ENCODE assay signal across 7 mouse cellular contexts in genomic region chr4:154023754-154024601, GRCm38 (mm10). TPM values are rescaled to one million over a fixed set of nuclear protein-coding genes. Genes with fewer than 3 reads are reported as not detected.
A peak's percentile ranks its signal among the peaks of the same experiment; 100 is the strongest.
DNase-seq lines count a peak whose midpoint lies in the region; ATAC-seq and TF ChIP-seq lines count a peak whose summit lies in the region.

No protein-coding gene starts in this region.

- DNase-seq in lung, embryonic 14.5 days: no peak
- no peak for DNase-seq in lung, postnatal 36 days
- DNase-seq in embryo, embryonic 10 days (ENCODE audit: low spot score): peak; percentile 33
- no peak for DNase-seq in heart, postnatal 0 days (ENCODE audit: low spot score)
- peak; percentile 88 for DNase-seq in liver, embryonic 13.5 days
- DNase-seq in yolk sac, embryonic 10.5 days (ENCODE audit: low spot score): peak; percentile 84
- DNase-seq in urinary bladder, postnatal 36 days (ENCODE audit: low spot score in 2 of 2): no peak

- H3K4me2 ChIP-seq in lung, embryonic 14.5 days: peak overlapping the region; percentile 74
- peak overlapping the region; percentile 78 for H3K4me2 ChIP-seq in heart, postnatal 0 days (ENCODE audit: low read depth, low read length)
- H3K4me2 ChIP-seq in liver, embryonic 13.5 days: peak overlapping the region; percentile 79

- H3K4me3 ChIP-seq in lung, embryonic 14.5 days (ENCODE audit: low read depth, low read length): peak overlapping the region; percentile 42
- H3K4me3 ChIP-seq in heart, postnatal 0 days (ENCODE audit: low read depth, low read length): no peak overlapping the region
- H3K4me3 ChIP-seq in liver, embryonic 13.5 days (replicated peaks): peak overlapping the region; percentile 80

- H3K9me3 ChIP-seq in lung, embryonic 14.5 days (ENCODE audit: low read depth, low read length): no peaks in the 10 kb centered on the region
- H3K9me3 ChIP-seq in heart, postnatal 0 days (replicated peaks; ENCODE audit: control insufficient read depth, low read length): no peaks in the 10 kb centered on the region
- H3K9me3 ChIP-seq in liver, embryonic 13.5 days (replicated peaks): no peaks in the 10 kb centered on the region

- TF ChIP-seq EP300 in heart, postnatal 0 days (IDR thresholded peaks at IDR 0.05; ENCODE audit: low read depth): no peak

- WGBS in lung, embryonic 14.5 days: 9% methylated on average over 8 of the region's 8 CpGs
- 10% methylated on average over 8 of the region's 8 CpGs for WGBS in heart, postnatal 0 days
- 1% methylated on average over 8 of the region's 8 CpGs for WGBS in liver, embryonic 13.5 days (ENCODE audit: insufficient replicate concordance)

- peak overlapping the region; percentile 32; the same call in 1 of the 2 replicates for H3K27ac ChIP-seq in lung, embryonic 14.5 days (ENCODE audit: low read depth)
- no peak overlapping the region for H3K27ac ChIP-seq in heart, postnatal 0 days (ENCODE audit: low read depth)
- H3K27ac ChIP-seq in liver, embryonic 13.5 days: peak overlapping the region; percentile 99

- peaks cover 3% of the 10 kb centered on the region; the same call in 1 of the 2 replicates for H3K27me3 ChIP-seq in lung, embryonic 14.5 days (ENCODE audit: insufficient read depth, low read length)
- 0 out of 2 replicates have a peak, but pooled peaks cover 9% of the 10 kb centered on the region for H3K27me3 ChIP-seq in heart, postnatal 0 days (ENCODE audit: control insufficient read depth, insufficient read depth, low read length)
- no peaks in the 10 kb centered on the region for H3K27me3 ChIP-seq in liver, embryonic 13.5 days

- no peak for TF ChIP-seq CTCF in lung, embryonic 14.5 days (IDR thresholded peaks at IDR 0.05; ENCODE audit: low read depth)
- no peak for TF ChIP-seq CTCF in heart, postnatal 0 days (IDR thresholded peaks at IDR 0.05; ENCODE audit: low read depth)

- H3K9ac ChIP-seq in lung, embryonic 14.5 days: peak overlapping the region; percentile 16; the same call in 1 of the 2 replicates
- H3K9ac ChIP-seq in heart, postnatal 0 days (replicated peaks; ENCODE audit: low read depth, low read length): no peak overlapping the region
- peak overlapping the region; percentile 91 for H3K9ac ChIP-seq in liver, embryonic 13.5 days

- H3K36me3 ChIP-seq in lung, embryonic 14.5 days (ENCODE audit: insufficient read depth): peaks cover 36% of the 10 kb centered on the region
- H3K36me3 ChIP-seq in heart, postnatal 0 days (replicated peaks; ENCODE audit: control insufficient read depth, insufficient read depth, low read length): peaks cover 29% of the 10 kb centered on the region
- H3K36me3 ChIP-seq in liver, embryonic 13.5 days: peaks cover 48% of the 10 kb centered on the region

- peak; percentile 33 for ATAC-seq in lung, embryonic 14.5 days (ENCODE audit: insufficient read depth)
- ATAC-seq in heart, postnatal 0 days (ENCODE audit: insufficient read depth, low read depth): 0 out of 2 replicates have a peak, but pooled peaks have one; percentile 10
- peak; percentile 85 for ATAC-seq in liver, embryonic 13.5 days (ENCODE audit: low read depth)

- peaks cover 10% of the 10 kb centered on the region for H3K4me1 ChIP-seq in lung, embryonic 14.5 days (ENCODE audit: insufficient read depth)
- H3K4me1 ChIP-seq in heart, postnatal 0 days (ENCODE audit: control insufficient read depth, insufficient read depth): peaks cover 10% of the 10 kb centered on the region
- peaks cover 81% of the 10 kb centered on the region for H3K4me1 ChIP-seq in liver, embryonic 13.5 days (replicated peaks)

RNA-seq across cellular contexts. Expression of gene Smim1, which starts 2.1 kb away (rescaled TPM):
- polyA plus RNA-seq in lung, embryonic 14.5 days (2014; fragmentation: Nextera tagmentation; extraction: Ambion mirVana): 33.3 and 37.2 TPM in 2 replicates
- 15.9 and 26.5 TPM in 2 replicates for total RNA-seq in heart, postnatal 0 days (2014; rRNA removed; ENCODE audit: low replicate concordance)
- 23.8 and 32.6 TPM in 2 replicates for polyA plus RNA-seq in heart, postnatal 0 days (2015; fragmentation: Nextera tagmentation; extraction: Ambion mirVana)
- polyA plus RNA-seq in liver, embryonic 13.5 days (2015; fragmentation: Nextera tagmentation; extraction: Ambion mirVana): 327 and 398 TPM in 2 replicates

RNA-seq across cellular contexts. Expression of gene Lrrc47, which starts 12.4 kb away (rescaled TPM):
- 13.2 and 13.6 TPM in 2 replicates for polyA plus RNA-seq in lung, embryonic 14.5 days (2014; fragmentation: Nextera tagmentation; extraction: Ambion mirVana)
- 13.4 and 18.0 TPM in 2 replicates for total RNA-seq in heart, postnatal 0 days (2014; rRNA removed; ENCODE audit: low replicate concordance)
- polyA plus RNA-seq in heart, postnatal 0 days (2015; fragmentation: Nextera tagmentation; extraction: Ambion mirVana): 11.1 and 12.2 TPM in 2 replicates
- 19.1 and 20.3 TPM in 2 replicates for polyA plus RNA-seq in liver, embryonic 13.5 days (2015; fragmentation: Nextera tagmentation; extraction: Ambion mirVana)

RNA-seq across cellular contexts. Expression of gene Ccdc27, which starts 18.5 kb away (rescaled TPM):
- 0.08 TPM in 1 of 2 replicates, not detected in the other for polyA plus RNA-seq in lung, embryonic 14.5 days (2014; fragmentation: Nextera tagmentation; extraction: Ambion mirVana)
- not detected in 2 replicates for total RNA-seq in heart, postnatal 0 days (2014; rRNA removed; ENCODE audit: low replicate concordance)
- polyA plus RNA-seq in heart, postnatal 0 days (2015; fragmentation: Nextera tagmentation; extraction: Ambion mirVana): not detected in 2 replicates
- 0.07 TPM in 1 of 2 replicates, not detected in the other for polyA plus RNA-seq in liver, embryonic 13.5 days (2015; fragmentation: Nextera tagmentation; extraction: Ambion mirVana)

RNA-seq across cellular contexts. Expression of gene Cep104, which starts 49.0 kb away (rescaled TPM):
- 18.9 and 21.4 TPM in 2 replicates for polyA plus RNA-seq in lung, embryonic 14.5 days (2014; fragmentation: Nextera tagmentation; extraction: Ambion mirVana)
- total RNA-seq in heart, postnatal 0 days (2014; rRNA removed; ENCODE audit: low replicate concordance): 9.2 and 13.4 TPM in 2 replicates
- polyA plus RNA-seq in heart, postnatal 0 days (2015; fragmentation: Nextera tagmentation; extraction: Ambion mirVana): 10.0 and 11.3 TPM in 2 replicates
- polyA plus RNA-seq in liver, embryonic 13.5 days (2015; fragmentation: Nextera tagmentation; extraction: Ambion mirVana): 6.3 and 8.7 TPM in 2 replicates

RNA-seq across cellular contexts. Expression of gene Dffb, which starts 49.1 kb away (rescaled TPM):
- polyA plus RNA-seq in lung, embryonic 14.5 days (2014; fragmentation: Nextera tagmentation; extraction: Ambion mirVana): 11.1 and 12.4 TPM in 2 replicates
- 3.0 and 10.2 TPM in 2 replicates for total RNA-seq in heart, postnatal 0 days (2014; rRNA removed; ENCODE audit: low replicate concordance)
- 4.2 and 4.3 TPM in 2 replicates for polyA plus RNA-seq in heart, postnatal 0 days (2015; fragmentation: Nextera tagmentation; extraction: Ambion mirVana)
- 11.0 and 11.1 TPM in 2 replicates for polyA plus RNA-seq in liver, embryonic 13.5 days (2015; fragmentation: Nextera tagmentation; extraction: Ambion mirVana)

Comparison
In these comparisons a context has a peak if more than half of its experiments do, and no peak if none do; other contexts are left out.
1. ATAC-seq: peak in every context shown above with its lines; median percentile 85 in liver, embryonic 13.5 days; 33 in lung, embryonic 14.5 days; 10 in heart, postnatal 0 days.
2. DNase-seq: peak in embryo, embryonic 10 days (single experiment), liver, embryonic 13.5 days (single experiment) and yolk sac, embryonic 10.5 days (single experiment); none in lung, embryonic 14.5 days (single experiment), lung, postnatal 36 days (single experiment), heart, postnatal 0 days (single experiment) and urinary bladder, postnatal 36 days (0 of 2).
3. Peak in every context shown above with its lines, with median percentiles within 50 percentile points of each other: H3K4me2 ChIP-seq.